Mouse (Mus musculus) small intestine, adult 2 months (tissue): ENCODE measurements around the gene Atg4b.

Experiments used
- CTCF ChIP-seq: fragments of 200-500 bp; IDR thresholded peaks from 2 replicates; pipeline ENCODE4 v1.5.1; 2012; ENCODE audit warnings: low read depth, mild to moderate bottlenecking, control low read depth, inconsistent platforms, low read length, moderate library complexity, mixed read lengths; ENCODE audit not compliant: insufficient replicate concordance, insufficient read length; ENCODE audit errors: extremely low read depth
- POLR2A ChIP-seq: fragments of 200-500 bp; IDR thresholded peaks from 2 replicates; pipeline ENCODE4 v1.6.1; 2012; ENCODE audit warnings: low read depth, mild to moderate bottlenecking, control low read depth, inconsistent platforms, low read length, moderate library complexity

DNA sequence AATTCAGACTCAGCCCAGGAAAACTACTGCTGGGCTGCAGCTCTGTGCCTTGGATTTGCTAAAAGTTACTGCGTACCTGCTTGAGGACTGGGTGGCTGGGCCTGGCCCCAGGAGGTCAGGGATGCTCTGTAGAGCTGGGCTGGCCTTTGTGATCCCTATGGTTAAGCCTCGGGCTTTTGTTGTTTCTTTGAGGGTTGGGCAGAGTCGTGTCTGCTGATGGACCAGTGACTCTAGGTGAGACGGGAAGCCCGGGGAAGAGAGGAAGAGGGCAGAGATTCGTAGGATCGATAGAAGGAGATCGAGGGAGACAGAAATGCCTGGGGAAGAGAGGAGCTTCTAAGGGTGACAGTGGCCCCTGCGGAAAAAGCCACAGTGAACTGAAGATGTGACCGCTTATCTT, 73.3 kb downstream of the Atg4b start, which contains the start of gene D2hgdh:
- TF ChIP-seq CTCF (peak; percentile 2; the same call in 1 of the 2 replicates), POLR2A (no peak)
